Mouse (Mus musculus): ENCODE results near the gene Gja10.

Gja10 gene

GRCm38 (mm10) chr4:32560724-32561554 lies 41.6 kb downstream of the Gja10 start:
- DNase-seq (ENCODE audit: low spot score), result peak; percentile 10

- DNase-seq (ENCODE audit: low spot score), result peak; percentile 87
Measured at GRCm38 (mm10) chr4:32560246-32560645, 42.3 kb downstream of the Gja10 start.

- DNase-seq (ENCODE audit: low spot score), result no peak
Measured at GRCm38 (mm10) chr4:32555506-32555905, 47.1 kb downstream of the Gja10 start.

GRCm38 (mm10) chr4:32551337-32551736 lies 51.2 kb downstream of the Gja10 start:
- no peak for DNase-seq (ENCODE audit: low spot score)

GRCm38 (mm10) chr4:32549150-32549549 lies 53.4 kb downstream of the Gja10 start:
- no peak for DNase-seq (ENCODE audit: low spot score)

Measured in T-cell, adult 2 months (primary cell).